Mouse (Mus musculus) limb, embryonic 11.5 days (tissue): ENCODE results near the gene Rad51c. TPM values are rescaled to one million over a fixed set of nuclear protein-coding genes. Genes with fewer than 3 reads are reported as not detected.

Source experiments
- ATAC-seq: fragments of 200-750 bp; cut with Nextera tagmentation; 2 replicates; pipeline ENCODE4 v1.8.0; 2017; ENCODE audit warnings: low read depth; ENCODE audit not compliant: insufficient number of reproducible peaks, low FRiP score, low TSS enrichment
- DNase-seq: peaks from one replicate; pipeline ENCODE4 v3.0.0-alpha.2; 2015; ENCODE audit warnings: low spot score
- H3K27ac ChIP-seq: fragments of 300-500 bp; sonication (generic); replicated peaks from 2 replicates; pipeline ENCODE4 v1.5.1; 2014; ENCODE audit warnings: low read depth, mild to moderate bottlenecking, low read length
- H3K27me3 ChIP-seq: fragments of 300-500 bp; sonication (generic); 2 replicates; pipeline ENCODE4 v1.6.1; 2014; ENCODE audit warnings: mild to moderate bottlenecking, low read length, mixed read lengths; ENCODE audit not compliant: control insufficient read depth, insufficient read depth
- H3K36me3 ChIP-seq: fragments of 300-500 bp; sonication (generic); 2 replicates; pipeline ENCODE4 v1.6.1; 2014; ENCODE audit warnings: mild to moderate bottlenecking, low read length, moderate library complexity, mixed read lengths; ENCODE audit not compliant: control insufficient read depth, insufficient read depth
- H3K4me1 ChIP-seq: fragments of 300-500 bp; sonication (generic); 2 replicates; pipeline ENCODE4 v1.6.1; 2014; ENCODE audit warnings: low read length, mixed read lengths; ENCODE audit not compliant: control insufficient read depth, insufficient read depth
- H3K4me2 ChIP-seq: fragments of 300-500 bp; sonication (generic); 2 replicates; pipeline ENCODE4 v1.6.1; 2014; ENCODE audit warnings: low read depth, mild to moderate bottlenecking, moderate library complexity; ENCODE audit not compliant: severe bottlenecking
- H3K4me3 ChIP-seq: fragments of 300-500 bp; sonication (generic); 2 replicates; pipeline ENCODE4 v1.5.1; 2014; ENCODE audit warnings: low read depth, low read length
- H3K9ac ChIP-seq: fragments of 300-500 bp; sonication (generic); 2 replicates; pipeline ENCODE4 v1.6.1; 2014; ENCODE audit warnings: mild to moderate bottlenecking, low read length
- H3K9me3 ChIP-seq: fragments of 300-500 bp; sonication (generic); 2 replicates; pipeline ENCODE4 v1.6.1; 2016; ENCODE audit warnings: low read length; ENCODE audit not compliant: control insufficient read depth
- WGBS: fragments of 180-500 bp; shearing (Covaris S2); extraction: QIAGEN DNeasy Blood & Tissue Kit; methylation state at CpG from one replicate; pipeline ENCODE4 v1.1.7; 2014; 5-methylcytosine and 5-hydroxymethylcytosine counted together
- polyA plus RNA-seq: library from polyadenylated mRNA; unstranded; fragments of >200 nt; fragmentation: Nextera tagmentation; extraction: Ambion mirVana; gene quantifications from 2 replicates; pipeline ENCODE4 v1.2.1, GENCODE M21; 2014

Gene Rad51c
- polyA plus RNA-seq, 1 experiment from 2014 or later, result 14.5 TPM

DNA sequence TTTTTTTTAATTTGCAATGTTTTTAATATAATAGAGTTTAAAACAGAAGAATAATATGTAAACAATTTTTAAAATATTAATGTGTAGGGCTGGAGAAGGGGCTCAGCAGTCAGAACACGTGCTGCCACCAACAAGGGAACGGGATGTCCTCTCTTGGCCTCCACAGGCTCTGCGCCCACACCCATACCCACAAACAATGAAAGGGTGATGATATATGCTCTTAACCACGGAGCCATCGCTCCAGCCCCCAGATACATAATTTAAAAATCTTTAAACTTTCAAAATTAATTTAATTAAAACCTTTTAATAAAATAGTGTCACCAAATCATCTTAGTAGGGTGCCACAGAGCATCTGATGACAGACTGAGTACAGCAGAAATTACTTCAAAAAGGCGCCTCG is 37.7 kb downstream of the Rad51c start:
- Histone ChIP-seq H3K4me1 (no peaks in the 10 kb centered on the region), H3K4me2 (no peak overlapping the region), H3K9ac (no peak overlapping the region), H3K9me3 (no peaks in the 10 kb centered on the region), H3K36me3 (no peaks in the 10 kb centered on the region), H3K27ac (no peak overlapping the region), H3K27me3 (no peaks in the 10 kb centered on the region), H3K4me3 (no peak overlapping the region)
- WGBS, result 90% methylated on average over 7 of the region's 7 CpGs
- DNase-seq, result no peak
- ATAC-seq, result no peak

DNA sequence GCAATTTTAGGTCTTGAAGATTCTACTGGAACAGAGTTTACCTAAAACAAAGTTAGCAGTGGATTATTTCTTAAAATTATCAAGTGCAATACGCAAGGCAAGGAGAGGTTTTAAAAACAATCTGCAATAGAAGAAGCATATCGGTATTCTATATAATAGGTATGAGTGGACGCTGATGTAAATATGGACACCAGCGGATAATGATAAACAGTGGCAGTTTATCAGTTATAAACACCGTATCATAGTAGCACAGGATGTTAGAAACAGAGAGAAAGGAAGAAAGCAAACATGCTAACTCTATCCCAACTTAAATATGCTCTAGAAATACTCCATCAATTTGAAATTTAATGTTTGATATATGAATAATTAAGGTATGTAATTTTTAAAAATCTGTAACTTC is 39.6 kb downstream of the Rad51c start:
- DNase-seq, result no peak
- Histone ChIP-seq H3K9me3 (no peaks in the 10 kb centered on the region), H3K9ac (no peak overlapping the region), H3K4me2 (no peak overlapping the region), H3K4me3 (no peak overlapping the region), H3K4me1 (no peaks in the 10 kb centered on the region), H3K27ac (no peak overlapping the region), H3K27me3 (peaks cover under 1% of the 10 kb centered on the region; the same call in 1 of the 2 replicates), H3K36me3 (no peaks in the 10 kb centered on the region)
- ATAC-seq, result no peak
- 94% methylated on average over 5 of the region's 5 CpGs for WGBS

DNA sequence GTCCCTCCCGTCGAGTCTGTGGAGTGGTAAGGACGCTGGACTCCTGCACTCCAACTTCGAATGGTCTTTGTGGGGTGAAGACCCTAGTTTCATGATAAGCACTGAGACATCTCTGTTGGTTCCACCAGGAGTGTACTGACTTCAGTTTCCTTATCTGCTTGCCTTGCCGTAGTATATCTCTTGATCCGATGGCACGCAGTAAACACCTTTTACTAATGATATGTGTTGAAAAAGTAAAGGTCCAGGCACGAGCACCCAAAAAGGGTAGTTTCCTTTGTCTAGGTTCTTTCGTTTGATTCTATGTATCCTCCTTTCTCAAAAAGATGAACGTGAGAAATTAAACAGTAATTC is 45.5 kb downstream of the Rad51c start:
- ATAC-seq, result no peak; the same call in 1 of the 2 replicates
- WGBS, result 12% methylated on average over 10 of the region's 10 CpGs
- H3K27ac ChIP-seq, result no peak overlapping the region

DNA sequence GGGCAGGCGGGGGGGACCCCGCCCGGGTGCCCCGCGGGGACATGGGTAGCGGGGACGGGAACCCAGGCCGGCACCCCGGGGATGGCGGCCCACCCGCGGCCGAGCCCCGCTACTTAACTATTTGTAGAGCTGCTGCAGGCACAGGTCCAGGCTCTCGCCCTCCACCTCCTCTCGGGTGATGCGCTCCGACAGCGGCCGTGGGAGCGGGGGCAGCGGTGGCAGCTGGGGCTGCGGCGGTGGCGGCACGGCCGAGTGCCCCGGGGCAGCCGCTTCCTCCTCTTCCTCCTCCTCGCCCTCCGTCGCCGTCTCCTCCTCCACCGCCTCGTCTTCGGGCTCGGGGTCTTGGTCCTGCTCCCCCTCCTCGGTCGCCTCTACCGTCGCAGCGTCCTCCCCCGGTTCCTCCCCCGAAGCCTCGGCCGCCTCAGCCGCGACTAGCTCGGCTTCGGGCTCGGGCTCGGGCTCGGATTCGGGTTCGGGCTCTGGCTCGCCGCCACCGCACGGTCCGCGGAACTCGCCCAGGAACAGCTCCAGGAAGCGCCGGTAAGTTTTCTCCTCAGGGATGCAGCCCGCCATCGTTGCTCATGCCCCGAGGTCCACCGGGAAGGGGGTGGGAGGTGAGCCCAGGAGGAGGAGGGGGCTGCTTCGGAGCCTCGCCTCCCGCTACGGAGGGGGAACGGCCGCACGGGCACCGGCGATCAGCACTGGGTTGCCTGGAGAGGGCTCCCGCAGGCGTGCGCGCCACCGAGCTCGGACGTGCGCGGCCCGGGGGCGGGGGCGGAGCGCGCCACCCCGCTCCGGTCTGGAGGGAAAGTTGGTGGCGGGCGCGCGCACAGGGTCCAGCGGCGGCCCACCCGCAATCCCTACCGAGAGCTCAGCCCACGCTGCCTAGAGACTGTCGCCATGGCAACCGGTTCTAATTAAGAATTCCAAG is 46.2 kb downstream of the Rad51c start, which contains the start of gene Ppm1e:
Gene Ppm1e (minus strand): TSS at position 693 of the 931 bp plus-strand sequence.
- ATAC-seq, result peak; percentile 90
- WGBS, result under 1% methylated on average over 101 of the region's 104 CpGs

More for the DNA sequence above, 45.5 kb downstream of the Rad51c start:
- Histone ChIP-seq H3K4me2 (peak overlapping the region; percentile 96), H3K36me3 (no peaks in the 10 kb centered on the region), H3K4me1 (peaks cover 11% of the 10 kb centered on the region), H3K9ac (peak overlapping the region; percentile 59; the same call in 1 of the 2 replicates), H3K4me3 (peak overlapping the region; percentile 68), H3K9me3 (no peaks in the 10 kb centered on the region), H3K27me3 (peaks cover 20% of the 10 kb centered on the region)
- DNase-seq, result no peak

DNA sequence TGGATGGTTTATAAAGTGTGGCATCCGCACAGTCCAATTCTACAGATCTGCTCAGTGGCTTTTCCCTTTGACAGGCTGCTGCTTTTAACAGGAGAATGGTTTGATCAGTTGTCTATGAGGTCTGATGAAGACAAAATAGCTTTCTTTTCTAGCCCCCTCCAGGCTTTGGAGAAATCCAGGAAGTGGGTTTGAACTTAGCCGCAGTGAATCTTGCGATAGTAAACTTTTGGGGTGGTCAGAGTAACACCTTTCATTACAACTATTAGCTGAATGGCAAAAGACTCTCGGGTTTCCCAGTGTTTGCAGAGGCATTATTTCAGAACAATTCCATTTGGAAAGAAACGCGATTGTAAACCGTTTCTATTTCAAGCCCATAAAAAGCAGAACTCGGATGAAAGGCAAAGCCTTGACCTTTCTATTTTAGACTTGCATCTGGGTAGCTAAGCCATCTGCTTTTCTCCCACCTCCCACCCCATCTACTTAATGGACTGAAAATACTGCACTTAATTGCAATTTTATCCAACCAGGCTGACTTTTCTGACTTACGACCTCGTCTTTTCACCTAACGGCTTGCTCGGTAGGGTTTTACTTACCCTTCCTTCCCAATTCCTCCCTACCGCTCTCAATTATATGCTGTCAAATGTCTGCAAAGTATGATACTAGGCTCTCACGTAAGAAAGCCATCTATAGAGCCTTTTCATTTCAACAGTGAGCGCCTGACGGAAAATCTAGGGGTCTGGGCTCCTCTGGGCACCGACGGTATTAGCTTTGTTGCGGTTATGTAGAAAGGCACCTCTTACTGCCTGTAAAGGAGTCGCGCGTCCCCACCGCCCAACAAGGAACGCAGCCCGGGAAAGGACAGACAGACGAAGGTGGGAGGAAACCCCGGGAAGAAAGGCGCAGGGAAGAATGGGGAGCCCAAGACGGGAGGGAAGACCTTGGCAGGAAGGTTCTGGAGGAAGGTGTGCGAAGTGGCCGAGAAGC is 47.1 kb downstream of the Rad51c start:
- peak overlapping the region; percentile 68 for H3K4me3 ChIP-seq
- ATAC-seq (no peak), DNase-seq (peak; percentile 41)
- WGBS, result 5% methylated on average over 31 of the region's 31 CpGs
- H3K27me3 ChIP-seq, result peaks cover 20% of the 10 kb centered on the region
- no peaks in the 10 kb centered on the region for H3K9me3 ChIP-seq
- H3K27ac ChIP-seq, result no peak overlapping the region
- H3K4me1 ChIP-seq, result peaks cover 11% of the 10 kb centered on the region
- H3K4me2 ChIP-seq, result peak overlapping the region; percentile 96
- no peaks in the 10 kb centered on the region for H3K36me3 ChIP-seq
- H3K9ac ChIP-seq, result peak overlapping the region; percentile 59

More for the DNA sequence above, 46.2 kb downstream of the Rad51c start, which contains the start of gene Ppm1e:
- Histone ChIP-seq H3K9ac (peak within 1 kb of the TSS; percentile 59), H3K4me3 (peak within 1 kb of the TSS; percentile 68), H3K27ac (no peak within 1 kb of the TSS), H3K9me3 (no peaks in the 10 kb centered on the region), H3K4me1 (peaks cover 11% of the 10 kb centered on the region), H3K27me3 (peaks cover 20% of the 10 kb centered on the region), H3K4me2 (peak within 1 kb of the TSS; percentile 96), H3K36me3 (no peaks in the 10 kb centered on the region)
- DNase-seq, result peak; percentile 88

DNA sequence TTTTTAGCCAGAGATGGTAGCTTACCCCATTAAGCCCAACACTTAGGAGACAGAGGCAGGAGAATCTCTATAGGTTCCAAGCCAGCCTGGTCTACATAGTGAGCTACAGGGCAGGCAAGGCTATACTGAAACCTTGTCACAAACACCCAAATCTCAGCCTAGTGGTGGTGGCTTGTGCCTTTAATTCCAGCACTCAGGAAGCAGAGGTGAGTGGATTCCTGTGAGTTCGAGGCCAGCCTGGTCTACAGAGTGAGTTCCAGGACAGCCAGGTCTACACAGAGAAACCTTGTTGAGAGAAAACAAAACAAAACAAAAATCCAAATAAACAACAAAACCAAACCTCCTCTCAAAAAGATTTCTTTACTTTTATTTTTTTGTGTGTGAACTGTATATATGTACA is 49.9 kb downstream of the Rad51c start:
- Histone ChIP-seq H3K27ac (no peak overlapping the region), H3K4me2 (no peak overlapping the region), H3K27me3 (peaks cover 17% of the 10 kb centered on the region), H3K4me1 (peaks cover 11% of the 10 kb centered on the region), H3K36me3 (no peaks in the 10 kb centered on the region), H3K9me3 (no peaks in the 10 kb centered on the region), H3K4me3 (no peak overlapping the region), H3K9ac (no peak overlapping the region)
- ATAC-seq (no peak), DNase-seq (no peak)
- WGBS, result 93% methylated on average over 1 of the region's 1 CpGs

DNA sequence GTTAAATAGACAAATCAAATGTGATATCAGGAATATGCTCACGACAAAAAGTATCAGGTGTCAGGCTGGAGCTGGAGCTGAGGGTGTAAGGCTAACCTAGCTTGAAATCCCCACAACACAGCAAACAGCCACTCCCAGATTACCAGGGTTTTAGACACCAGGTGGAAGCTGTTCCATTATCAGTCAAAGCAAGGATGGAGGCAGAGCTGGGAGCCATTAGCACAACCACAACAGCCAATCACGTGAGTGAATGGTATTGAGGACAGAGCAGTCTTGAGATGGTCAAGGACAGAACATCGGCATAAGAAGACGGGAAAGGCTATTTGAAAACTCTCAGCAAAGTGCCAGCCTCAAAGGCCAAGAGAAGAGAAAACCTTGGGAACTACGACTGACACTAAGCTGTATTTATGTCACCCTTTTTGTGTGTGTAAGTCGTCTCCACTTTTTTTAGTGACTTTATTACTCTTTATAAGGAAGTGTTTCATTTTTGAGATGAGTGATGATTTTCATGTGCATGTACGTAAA is 51.0 kb downstream of the Rad51c start:
- Histone ChIP-seq H3K36me3 (no peaks in the 10 kb centered on the region), H3K9me3 (no peaks in the 10 kb centered on the region), H3K27ac (no peak overlapping the region), H3K4me3 (no peak overlapping the region), H3K4me2 (no peak overlapping the region), H3K4me1 (peaks cover 11% of the 10 kb centered on the region), H3K9ac (no peak overlapping the region), H3K27me3 (peaks cover 17% of the 10 kb centered on the region)
- no peak for DNase-seq
- 82% methylated on average over 7 of the region's 7 CpGs for WGBS
- no peak for ATAC-seq
